Mouse (Mus musculus): ENCODE measurements around the gene Slco1b2.
"Not testable (repeated sequence)": the region's sequence is repeated elsewhere in the genome, so short reads cannot be mapped to it uniquely, and the experiment has no call there.

The Slco1b2 gene

DNA sequence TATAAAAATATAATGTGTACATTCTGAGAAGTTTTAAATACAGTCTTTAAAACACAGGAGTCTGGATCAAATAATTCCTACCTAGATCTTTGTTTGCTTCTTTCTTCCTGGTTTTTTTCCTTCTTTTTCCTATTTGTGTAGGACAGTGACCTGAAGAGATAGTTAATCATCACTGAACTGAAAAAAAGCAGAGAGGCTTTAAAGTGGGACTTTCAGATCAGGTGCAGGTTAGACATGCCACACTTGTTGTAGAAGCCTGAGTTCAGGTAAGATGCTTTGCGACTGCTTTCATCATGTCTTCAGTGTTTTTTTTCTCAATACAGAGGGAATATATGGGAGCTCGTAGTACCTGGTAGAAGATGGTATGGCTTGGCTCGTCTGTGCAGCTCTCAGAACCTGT is at the start of gene Slco1b2:
Gene Slco1b2, plus strand, starts transcription at position 228 of the 400 bp plus-strand sequence.
- DNase-seq (ENCODE audit: low read depth, low spot score) = no peak

DNA sequence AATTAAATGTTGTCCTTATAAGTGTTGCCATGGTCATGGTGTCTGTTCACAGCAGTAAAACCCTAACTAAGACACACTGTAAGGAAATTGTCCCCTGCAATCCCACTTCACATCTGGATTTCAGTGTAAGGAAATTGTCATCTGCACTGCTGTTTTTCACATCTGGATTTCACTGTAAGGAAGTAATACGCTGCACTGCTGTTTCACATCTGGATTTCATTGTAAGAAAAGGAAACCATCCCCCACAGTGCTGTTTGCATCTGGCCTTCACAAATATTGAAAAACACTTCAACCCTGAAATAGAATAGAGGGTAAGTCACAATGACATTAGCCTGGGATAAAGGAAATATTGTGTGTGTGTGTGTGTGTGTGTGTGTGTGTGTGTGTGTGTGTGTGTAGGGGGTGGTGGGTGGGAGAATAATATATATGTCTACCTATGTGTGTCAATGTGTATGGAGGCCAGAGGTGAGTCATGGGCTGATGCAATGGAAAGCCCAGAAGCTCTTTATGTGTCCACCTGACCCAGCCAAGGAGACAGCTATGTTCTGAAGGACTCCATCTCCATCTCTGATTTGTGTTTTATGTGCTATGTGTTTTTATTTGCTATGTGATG is 44.4 kb upstream of the Slco1b2 start:
- no peak for DNase-seq (ENCODE audit: low read depth, low spot score)

DNA sequence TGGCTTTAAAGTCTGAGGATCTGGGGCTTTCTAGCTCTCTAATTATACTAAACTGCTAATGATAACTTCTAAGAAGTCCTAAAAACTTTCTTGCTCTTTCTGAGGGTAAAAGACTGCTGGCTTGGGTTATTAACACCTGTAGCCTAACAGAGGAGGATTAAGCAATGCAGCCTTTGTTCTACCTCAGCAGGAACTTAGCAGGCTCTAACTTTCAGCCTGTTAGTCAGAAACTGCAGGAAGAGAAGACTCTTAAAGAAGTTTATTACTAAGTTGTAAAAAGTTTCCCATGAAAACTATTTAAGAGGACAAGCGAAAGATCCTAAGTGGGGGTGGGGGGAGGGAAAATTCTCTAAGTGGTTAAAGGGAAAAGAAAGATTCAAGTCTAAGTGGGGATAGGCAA is 39.3 kb upstream of the Slco1b2 start:
- no peak for DNase-seq (ENCODE audit: low read depth, low spot score)

DNA sequence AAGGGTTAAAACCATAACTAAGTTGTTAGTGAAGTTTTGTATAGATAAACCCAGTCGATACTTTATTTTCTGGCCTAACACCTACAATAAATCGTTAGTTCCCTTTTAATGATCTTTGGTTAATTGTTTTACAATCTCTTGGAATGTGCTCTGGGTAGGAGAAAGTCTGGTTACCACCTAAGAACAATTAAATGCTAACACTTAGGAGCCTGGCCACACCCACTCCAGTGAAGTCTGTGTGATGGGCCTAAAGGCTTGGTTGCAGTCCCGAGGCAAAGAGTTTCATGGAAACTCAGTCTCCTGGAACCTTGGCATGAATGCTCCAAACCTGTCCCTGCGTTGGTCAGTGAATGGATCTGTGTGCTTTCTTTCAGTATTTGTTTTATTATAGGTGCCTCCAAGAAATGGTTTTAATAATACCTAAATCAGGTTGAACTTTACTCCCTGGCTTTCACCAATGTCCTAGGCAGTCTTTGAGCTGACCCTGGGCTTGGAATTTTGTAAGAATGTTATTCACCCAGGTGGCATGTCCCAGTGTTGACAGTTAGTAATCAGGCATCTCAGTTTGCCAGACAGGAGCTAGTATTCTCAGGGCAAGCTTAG is 38.6 kb upstream of the Slco1b2 start:
- not testable (repeated sequence) for DNase-seq (ENCODE audit: low read depth, low spot score)

- DNase-seq (ENCODE audit: low read depth, low spot score) = no peak
Observed at GRCm38 (mm10) chr6:141596081-141596480, 33.2 kb upstream of the Slco1b2 start.

DNA sequence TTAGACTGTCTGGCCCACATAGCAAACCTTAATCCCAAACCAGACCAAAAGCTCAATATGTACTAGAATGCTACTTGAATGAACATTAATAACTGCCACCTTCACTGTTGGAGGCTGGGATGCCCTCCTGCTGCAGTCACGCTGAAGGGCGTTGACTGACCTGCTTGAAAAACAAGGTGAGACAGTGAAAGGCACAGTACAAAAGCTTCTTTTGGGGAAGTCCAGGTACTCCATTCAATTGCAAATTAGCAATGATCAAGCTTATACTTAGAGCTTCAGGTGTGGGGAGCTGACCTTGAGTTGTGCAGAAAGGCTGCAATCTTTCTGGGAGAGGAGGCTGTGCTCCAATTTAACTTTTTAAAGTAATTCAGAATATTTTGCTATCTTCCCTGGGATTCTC is 32.3 kb upstream of the Slco1b2 start:
- DNase-seq (ENCODE audit: low read depth, low spot score) = no peak

DNA sequence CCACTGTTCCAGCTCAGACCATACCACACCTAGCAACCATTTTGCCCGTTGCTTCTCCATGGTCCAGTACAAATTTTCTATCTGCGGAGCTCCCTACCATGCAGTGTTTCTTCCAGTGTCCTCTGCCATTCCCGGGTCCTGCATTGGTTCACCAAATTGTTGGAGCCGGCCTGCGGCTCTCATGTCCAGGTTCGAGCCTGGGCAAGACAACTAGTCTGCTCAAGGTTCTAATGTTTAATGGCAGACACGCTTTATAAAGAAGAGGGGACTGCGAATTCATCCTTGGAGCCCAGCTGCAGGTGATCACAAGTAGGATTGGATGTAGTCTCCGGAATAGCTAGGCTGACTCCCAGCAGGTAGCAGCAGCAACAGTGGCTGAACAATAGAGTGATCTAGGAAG is 28.4 kb upstream of the Slco1b2 start:
- DNase-seq (ENCODE audit: low read depth, low spot score) = no peak

DNA sequence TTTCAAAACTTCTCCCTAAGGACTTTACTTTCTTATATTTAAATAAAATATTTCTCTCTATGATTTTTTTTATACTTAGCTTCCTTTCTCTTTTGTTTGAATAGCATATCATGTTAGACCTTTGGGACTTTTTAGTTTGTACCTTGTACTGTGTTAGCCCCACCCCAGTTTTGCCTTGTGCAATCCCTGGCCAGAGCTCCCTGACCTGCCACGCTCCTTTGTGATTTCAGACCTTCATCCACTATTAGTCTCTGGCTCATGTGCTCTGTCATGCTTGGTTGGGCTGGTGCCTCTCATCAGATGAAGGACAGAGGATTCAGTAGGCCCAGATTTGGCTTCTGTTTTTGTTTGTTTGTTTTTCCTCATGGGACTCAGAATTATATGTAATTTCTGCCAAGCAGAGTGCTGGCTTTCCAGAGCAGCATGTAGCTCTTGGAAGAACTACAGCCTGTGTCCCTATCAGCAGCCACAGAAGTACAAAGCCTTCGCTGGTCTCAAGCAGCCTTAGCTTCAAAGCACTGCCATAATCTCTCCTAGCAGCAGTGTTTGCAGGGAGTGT is 18.5 kb upstream of the Slco1b2 start:
- DNase-seq (ENCODE audit: low read depth, low spot score) = no peak

GRCm38 (mm10) chr6:141614017-141614416 is 15.3 kb upstream of the Slco1b2 start:
- no peak for DNase-seq (ENCODE audit: low read depth, low spot score)

GRCm38 (mm10) chr6:141615348-141615747 is 14.0 kb upstream of the Slco1b2 start:
- no peak for DNase-seq (ENCODE audit: low read depth, low spot score)

DNA sequence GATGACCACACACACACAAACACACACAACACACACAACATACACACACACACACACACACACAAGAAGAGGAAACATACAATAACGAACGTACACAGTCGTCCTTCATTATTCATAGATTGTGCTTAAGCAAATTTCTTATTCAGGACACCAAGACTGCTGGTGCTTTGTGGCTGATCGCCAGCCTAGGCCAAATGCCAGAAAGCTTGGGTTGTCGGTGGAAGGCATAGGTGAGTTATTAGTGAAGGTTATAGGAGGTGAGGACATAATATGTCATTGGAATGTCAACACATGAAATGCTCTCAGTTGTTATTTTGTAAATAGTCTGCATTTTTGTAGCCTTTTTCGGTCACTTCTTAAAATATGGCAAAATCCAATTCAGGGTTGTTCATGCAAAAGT is 3.6 kb downstream of the Slco1b2 start:
- DNase-seq (ENCODE audit: low read depth, low spot score) = no peak

GRCm38 (mm10) chr6:141635250-141635649 is 5.9 kb downstream of the Slco1b2 start:
- DNase-seq (ENCODE audit: low read depth, low spot score) = no peak

DNA sequence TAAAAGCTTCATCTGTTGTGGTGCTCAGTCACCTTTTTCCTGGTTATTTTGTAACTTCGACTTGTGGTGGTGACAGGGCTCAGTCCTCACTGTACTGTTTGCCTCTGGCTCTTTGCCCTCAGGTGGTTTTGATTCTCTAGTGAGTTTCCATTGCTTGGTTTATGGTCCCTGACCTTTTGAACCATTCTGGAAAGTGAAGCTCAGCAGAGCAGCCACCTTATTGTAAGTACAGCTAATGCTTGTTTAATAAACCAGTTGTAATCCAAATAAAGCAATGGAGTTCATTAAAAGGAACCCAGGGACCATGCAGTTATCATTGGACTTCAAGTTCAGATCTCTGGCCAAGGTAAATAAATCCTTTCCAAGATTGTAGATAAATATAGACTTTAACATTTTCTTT is 11.3 kb downstream of the Slco1b2 start:
- DNase-seq (ENCODE audit: low read depth, low spot score) = no peak

DNA sequence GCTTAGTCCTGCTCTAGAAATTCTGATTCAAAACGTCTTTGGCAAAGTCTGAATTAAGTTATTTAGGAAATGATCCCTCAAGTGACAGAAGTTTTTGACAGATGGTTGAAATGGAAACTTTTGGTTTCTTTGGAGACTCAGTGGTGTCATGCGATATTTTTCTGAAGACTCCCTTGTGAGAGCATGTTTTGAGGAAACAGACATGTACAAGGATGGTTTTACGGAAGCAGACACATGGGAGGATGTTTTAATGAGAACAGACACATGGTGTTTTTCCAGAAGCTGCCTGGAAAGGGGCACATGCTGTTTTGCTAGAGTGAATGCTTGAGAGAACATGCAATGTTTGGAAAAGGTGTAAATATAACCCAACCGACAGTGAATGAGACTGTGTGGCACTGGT is 57.7 kb downstream of the Slco1b2 start:
- DNase-seq (ENCODE audit: low read depth, low spot score) = no peak

DNA sequence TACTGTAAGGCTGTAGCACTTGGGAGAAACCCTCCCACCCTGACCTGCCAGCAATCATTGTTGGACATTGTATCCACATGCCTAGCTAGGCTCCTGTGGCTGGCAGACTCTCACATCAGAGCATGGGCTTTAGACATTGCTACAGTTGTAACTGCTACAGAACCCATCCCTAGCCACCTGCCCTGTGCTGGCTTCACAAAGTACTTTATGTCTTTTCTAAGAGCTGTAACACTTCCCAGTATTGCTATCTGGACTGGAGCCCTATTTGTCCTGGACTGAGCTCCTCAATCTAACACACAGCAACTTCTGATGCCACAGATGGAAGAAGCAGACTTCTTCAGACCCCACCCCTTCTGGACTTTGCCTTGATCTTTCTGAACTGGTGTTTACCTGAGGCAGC is 61.9 kb downstream of the Slco1b2 start:
- DNase-seq (ENCODE audit: low read depth, low spot score) = no peak
